Mouse (Mus musculus) kidney, postnatal 4 days (tissue): ENCODE data around the gene Epb42.
"Not testable (repeated sequence)": the region's sequence is repeated elsewhere in the genome, so short reads cannot be mapped to it uniquely, and the experiment has no call there.

Experiments
- DNase-seq, 2 experiments: peaks; one replicate each; pipeline ENCODE4 v3.0.0; 2021; ENCODE audit warnings: mixed read lengths in 2 of 2

The Epb42 gene

GRCm38 (mm10) chr2:121006986-121007385 lies 29.9 kb downstream of the Epb42 start:
- DNase-seq: no peak

GRCm38 (mm10) chr2:121004018-121004811 lies 32.7 kb downstream of the Epb42 start:
- DNase-seq: no peak

- DNase-seq: no peak
Measured at GRCm38 (mm10) chr2:121003586-121003985, 33.3 kb downstream of the Epb42 start.

GRCm38 (mm10) chr2:120998863-120999262 lies 38.0 kb downstream of the Epb42 start:
- no peak for DNase-seq

GRCm38 (mm10) chr2:120996607-120997006 lies 40.3 kb downstream of the Epb42 start:
- DNase-seq: not testable (repeated sequence)

GRCm38 (mm10) chr2:120991196-120991595 lies 45.7 kb downstream of the Epb42 start:
- DNase-seq: no peak

GRCm38 (mm10) chr2:120985241-120985640 lies 51.6 kb downstream of the Epb42 start:
- DNase-seq: peak in 1 of 2 experiments; percentile 10

- DNase-seq: no peak
Measured at GRCm38 (mm10) chr2:120983611-120984010, 53.3 kb downstream of the Epb42 start.

- DNase-seq: no peak
Measured at GRCm38 (mm10) chr2:120980861-120981260, 56.0 kb downstream of the Epb42 start.

- no peak for DNase-seq
Measured at GRCm38 (mm10) chr2:120979819-120980218, 57.1 kb downstream of the Epb42 start.

GRCm38 (mm10) chr2:120978693-120979037 lies 58.2 kb downstream of the Epb42 start:
- DNase-seq: no peak

- DNase-seq: no peak
Measured at GRCm38 (mm10) chr2:120977926-120978692, 58.8 kb downstream of the Epb42 start.

- DNase-seq: peak; percentile 77 to 84
Measured at GRCm38 (mm10) chr2:120976990-120977925, 59.6 kb downstream of the Epb42 start, which contains the start of gene Tmem62. Tmem62 (plus strand) TSS chr2:120977017.

GRCm38 (mm10) chr2:120976308-120976707 lies 60.6 kb downstream of the Epb42 start:
- no peak for DNase-seq

GRCm38 (mm10) chr2:120972964-120973363 lies 63.9 kb downstream of the Epb42 start:
- peak; percentile 31 to 54 for DNase-seq

- DNase-seq: not testable (repeated sequence)
Measured at GRCm38 (mm10) chr2:120972257-120972656, 64.6 kb downstream of the Epb42 start.

GRCm38 (mm10) chr2:120971766-120972165 lies 65.1 kb downstream of the Epb42 start:
- DNase-seq: no peak

GRCm38 (mm10) chr2:120970559-120971080 lies 66.3 kb downstream of the Epb42 start, which contains the start of gene Ubr1:
Ubr1 (minus strand) TSS chr2:120970715.
- DNase-seq: peak; percentile 88 to 94

- DNase-seq: peak in 1 of 2 experiments; percentile 11
Measured at GRCm38 (mm10) chr2:120970045-120970539, 66.8 kb downstream of the Epb42 start.
